Mouse (Mus musculus) hindbrain, embryonic 11.5 days (tissue): Measurements from ENCODE around the gene Srpr. TPM values are rescaled to one million over a fixed set of nuclear protein-coding genes. Genes with fewer than 3 reads are reported as not detected.

Experiments used
- ATAC-seq: fragments of 200-750 bp; cut with Nextera tagmentation; 2 replicates; pipeline ENCODE4 v1.8.0; 2017; ENCODE audit warnings: mild to moderate bottlenecking, moderate TSS enrichment, moderate library complexity; ENCODE audit not compliant: low FRiP score
- DNase-seq: peaks from one replicate; pipeline ENCODE4 v3.0.0-alpha.2; 2015; ENCODE audit warnings: low spot score
- H3K27ac ChIP-seq: fragments of 300-500 bp; sonication (generic); 2 replicates; pipeline ENCODE4 v1.5.1; 2014; ENCODE audit warnings: mild to moderate bottlenecking, low read depth, low read length
- H3K27me3 ChIP-seq: fragments of 300-500 bp; sonication (generic); 2 replicates; pipeline ENCODE4 v1.6.1; 2014; ENCODE audit warnings: mild to moderate bottlenecking, low read length, moderate library complexity, mixed read lengths; ENCODE audit not compliant: control insufficient read depth, insufficient read depth
- H3K36me3 ChIP-seq: fragments of 300-500 bp; sonication (generic); 2 replicates; pipeline ENCODE4 v1.6.1; 2014; ENCODE audit warnings: mild to moderate bottlenecking, low read length, moderate library complexity, mixed read lengths; ENCODE audit not compliant: control insufficient read depth, insufficient read depth
- H3K4me1 ChIP-seq: fragments of 300-500 bp; sonication (generic); replicated peaks from 2 replicates; pipeline ENCODE4 v1.6.1; 2014; ENCODE audit warnings: low read length, mixed read lengths; ENCODE audit not compliant: control insufficient read depth, insufficient read depth
- H3K4me2 ChIP-seq: fragments of 300-500 bp; sonication (generic); replicated peaks from 2 replicates; pipeline ENCODE4 v1.6.1; 2014; ENCODE audit warnings: mild to moderate bottlenecking, low read depth, low read length
- H3K4me3 ChIP-seq: fragments of 300-500 bp; sonication (generic); 2 replicates; pipeline ENCODE4 v1.5.1; 2014; ENCODE audit warnings: low read depth, low read length
- H3K9ac ChIP-seq: fragments of 300-500 bp; sonication (generic); 2 replicates; pipeline ENCODE4 v1.6.1; 2014; ENCODE audit warnings: low read depth, low read length
- H3K9me3 ChIP-seq: fragments of 300-500 bp; sonication (generic); 2 replicates; pipeline ENCODE4 v1.6.1; 2016; ENCODE audit warnings: low read length; ENCODE audit not compliant: control insufficient read depth
- WGBS: fragments of 180-500 bp; shearing (Covaris S2); extraction: QIAGEN DNeasy Blood & Tissue Kit; methylation state at CpG from one replicate; pipeline ENCODE4 v1.1.7; 2014; 5-methylcytosine and 5-hydroxymethylcytosine counted together
- polyA plus RNA-seq: library from polyadenylated mRNA; unstranded; fragments of >200 nt; fragmentation: Nextera tagmentation; extraction: Ambion mirVana; gene quantifications from 2 replicates; pipeline ENCODE4 v1.2.1, GENCODE M21; 2014

Gene Srpr
- polyA plus RNA-seq, 1 experiment from 2014 or later = 96.8 TPM

DNA sequence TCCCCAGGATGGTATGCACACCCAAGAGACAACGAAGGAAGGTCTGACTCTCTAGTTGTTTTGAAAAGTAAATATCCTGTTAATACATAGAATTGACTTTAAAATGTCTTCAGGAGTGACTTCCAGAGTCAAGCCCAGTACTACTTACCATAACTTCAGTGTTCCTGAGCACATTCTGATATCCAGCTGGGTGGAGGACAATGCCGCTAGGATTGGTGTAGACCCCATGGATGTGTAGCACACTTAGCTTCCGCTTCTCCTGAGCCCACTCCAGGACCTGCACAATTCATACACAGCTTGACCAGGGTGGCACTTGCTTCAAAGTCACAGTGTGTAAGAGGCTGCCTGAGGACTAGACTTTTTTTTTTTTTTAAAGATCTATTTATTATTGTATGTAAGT lies 23.5 kb downstream of the Srpr start:
- DNase-seq (no peak), ATAC-seq (no peak)
- Histone ChIP-seq H3K4me3 (no peak overlapping the region), H3K9ac (no peak overlapping the region), H3K36me3 (no peaks in the 10 kb centered on the region), H3K4me2 (no peak overlapping the region), H3K27ac (no peak overlapping the region), H3K4me1 (no peaks in the 10 kb centered on the region), H3K9me3 (no peaks in the 10 kb centered on the region), H3K27me3 (no peaks in the 10 kb centered on the region)
- 91% methylated on average over 3 of the region's 3 CpGs for WGBS

DNA sequence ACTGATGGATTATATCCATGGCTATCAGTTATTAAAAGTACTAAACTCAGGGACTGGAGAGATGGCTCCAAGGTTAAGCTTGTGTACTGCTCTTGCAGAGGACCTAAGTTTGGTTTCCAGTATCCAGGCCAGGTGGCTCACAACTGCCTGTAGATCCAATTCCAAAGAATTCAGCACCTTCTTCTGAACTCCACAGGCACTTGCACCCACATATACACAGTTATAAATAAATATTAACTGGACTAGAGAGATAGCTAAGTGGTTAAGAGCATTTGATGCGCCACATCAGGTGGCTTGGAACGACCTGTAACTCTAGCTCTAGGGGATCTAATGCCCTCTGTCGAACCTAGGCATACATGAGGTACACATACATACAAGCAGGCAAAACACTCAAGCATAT lies 28.7 kb downstream of the Srpr start:
- ATAC-seq (no peak), DNase-seq (no peak)
- 93% methylated on average over 3 of the region's 3 CpGs for WGBS
- no peaks in the 10 kb centered on the region for H3K27me3 ChIP-seq
- H3K27ac ChIP-seq = no peak overlapping the region
- no peak overlapping the region for H3K4me2 ChIP-seq
- no peak overlapping the region for H3K4me3 ChIP-seq
- H3K4me1 ChIP-seq = no peaks in the 10 kb centered on the region
- no peak overlapping the region for H3K9ac ChIP-seq
- H3K9me3 ChIP-seq = no peaks in the 10 kb centered on the region
- H3K36me3 ChIP-seq = no peaks in the 10 kb centered on the region

DNA sequence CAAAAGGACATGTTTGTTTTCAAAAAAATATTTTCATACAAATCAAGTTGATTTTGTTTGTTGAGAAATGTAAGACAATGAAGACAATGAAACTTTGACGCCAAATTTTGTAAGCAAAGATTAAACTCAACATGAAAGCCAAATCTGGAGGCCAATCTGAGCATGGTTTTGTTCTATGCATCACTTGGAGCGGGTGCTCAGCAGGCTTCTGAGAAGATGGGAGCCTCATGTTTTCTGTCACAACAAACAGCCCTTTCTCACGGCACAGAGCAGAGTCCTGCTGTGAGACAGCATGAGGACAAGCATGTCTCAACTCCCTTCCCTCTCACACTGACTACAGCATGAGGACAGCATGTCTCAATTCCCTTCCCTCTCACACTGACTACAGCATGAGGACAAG lies 36.0 kb downstream of the Srpr start:
- H3K36me3 ChIP-seq = no peaks in the 10 kb centered on the region
- ATAC-seq (no peak), DNase-seq (no peak)
- 51% methylated on average over 3 of the region's 3 CpGs for WGBS
- no peak overlapping the region for H3K4me2 ChIP-seq
- no peaks in the 10 kb centered on the region for H3K4me1 ChIP-seq
- no peaks in the 10 kb centered on the region for H3K9me3 ChIP-seq
- H3K4me3 ChIP-seq = no peak overlapping the region
- no peaks in the 10 kb centered on the region for H3K27me3 ChIP-seq
- no peak overlapping the region for H3K9ac ChIP-seq
- no peak overlapping the region for H3K27ac ChIP-seq

DNA sequence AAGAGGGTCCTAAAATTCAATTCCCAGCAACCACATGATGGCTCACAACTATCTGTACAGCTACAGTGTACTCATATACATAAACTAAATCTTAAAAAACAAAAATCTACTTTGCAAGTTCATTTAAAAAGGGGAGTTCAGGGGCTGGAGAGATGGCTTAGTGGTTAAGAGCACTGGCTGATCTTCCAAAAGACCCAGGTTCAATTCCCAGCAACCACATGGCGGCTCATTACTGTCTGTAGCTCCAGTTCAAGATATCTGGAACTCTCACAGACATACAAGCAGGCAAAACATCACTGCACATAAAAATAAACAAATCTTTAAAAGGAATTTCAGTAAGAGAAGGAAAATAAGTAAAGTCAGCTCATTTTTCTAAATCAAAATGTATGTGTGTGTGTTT lies 38.4 kb downstream of the Srpr start:
- no peaks in the 10 kb centered on the region for H3K36me3 ChIP-seq
- ATAC-seq (no peak), DNase-seq (no peak)
- no peak overlapping the region for H3K27ac ChIP-seq
- H3K4me3 ChIP-seq = no peak overlapping the region
- H3K27me3 ChIP-seq = no peaks in the 10 kb centered on the region
- no peak overlapping the region for H3K9ac ChIP-seq
- no peak overlapping the region for H3K4me2 ChIP-seq
- no peaks in the 10 kb centered on the region for H3K4me1 ChIP-seq
- H3K9me3 ChIP-seq = no peaks in the 10 kb centered on the region
- WGBS = 91% methylated on average over 1 of the region's 1 CpGs

DNA sequence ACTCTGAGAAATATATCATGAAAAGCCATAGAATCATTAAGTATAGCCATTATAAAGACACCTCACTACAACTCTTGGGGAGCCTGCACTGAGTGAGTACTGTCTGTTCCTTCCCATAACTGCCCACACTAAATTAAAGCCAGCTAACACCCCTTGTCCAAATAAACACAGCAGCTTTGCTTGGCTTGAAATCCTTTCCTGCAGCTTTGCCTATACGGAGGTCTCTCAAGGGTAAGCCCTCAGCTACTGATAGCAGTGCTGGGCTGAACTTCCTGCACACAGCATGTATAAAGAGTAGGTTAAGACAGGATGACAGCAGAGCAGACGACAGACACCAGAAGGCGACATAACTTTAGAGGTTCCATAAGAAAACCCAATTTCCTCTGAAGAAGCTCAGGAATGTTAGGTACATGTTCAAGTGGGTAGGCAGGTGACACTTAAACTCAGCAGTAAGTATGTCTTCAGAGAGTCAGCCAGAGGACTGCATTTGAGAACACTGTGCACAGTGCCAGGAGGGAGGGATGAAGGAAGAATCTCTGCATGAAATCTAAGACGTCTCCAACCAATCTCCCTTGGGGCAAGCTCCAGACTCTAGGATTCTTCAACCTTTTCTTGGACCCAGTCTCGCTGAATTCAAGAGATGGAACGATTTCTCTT lies 39.1 kb downstream of the Srpr start:
- DNase-seq (no peak), ATAC-seq (no peak)
- Histone ChIP-seq H3K9me3 (no peaks in the 10 kb centered on the region), H3K4me3 (no peak overlapping the region), H3K27me3 (no peaks in the 10 kb centered on the region), H3K9ac (no peak overlapping the region), H3K36me3 (no peaks in the 10 kb centered on the region), H3K27ac (no peak overlapping the region), H3K4me2 (no peak overlapping the region), H3K4me1 (no peaks in the 10 kb centered on the region)
- WGBS = 77% methylated on average over 6 of the region's 6 CpGs

DNA sequence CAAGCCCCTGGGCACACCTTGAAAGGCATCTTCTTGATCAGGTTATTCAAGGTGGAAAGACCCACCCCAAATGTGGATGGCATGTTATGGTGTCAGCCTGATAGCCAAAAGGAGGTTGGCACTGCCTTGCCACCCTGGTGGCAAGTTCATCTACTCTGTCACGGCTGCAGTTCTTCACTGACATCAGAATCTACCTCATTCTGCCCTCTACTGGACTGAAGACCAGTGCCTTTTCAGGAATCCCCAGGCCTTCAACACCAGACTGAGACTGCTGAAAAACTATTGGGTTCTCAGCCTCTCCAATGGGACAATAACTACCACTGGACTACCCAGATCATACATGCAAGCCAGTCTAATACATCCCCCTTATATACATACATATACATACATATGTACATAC lies 39.8 kb downstream of the Srpr start:
- 70% methylated on average over 1 of the region's 1 CpGs for WGBS
- DNase-seq (no peak), ATAC-seq (no peak)
- Histone ChIP-seq H3K36me3 (no peaks in the 10 kb centered on the region), H3K4me3 (no peak overlapping the region), H3K27ac (no peak overlapping the region), H3K9me3 (no peaks in the 10 kb centered on the region), H3K9ac (no peak overlapping the region), H3K27me3 (no peaks in the 10 kb centered on the region), H3K4me2 (no peak overlapping the region), H3K4me1 (no peaks in the 10 kb centered on the region)

DNA sequence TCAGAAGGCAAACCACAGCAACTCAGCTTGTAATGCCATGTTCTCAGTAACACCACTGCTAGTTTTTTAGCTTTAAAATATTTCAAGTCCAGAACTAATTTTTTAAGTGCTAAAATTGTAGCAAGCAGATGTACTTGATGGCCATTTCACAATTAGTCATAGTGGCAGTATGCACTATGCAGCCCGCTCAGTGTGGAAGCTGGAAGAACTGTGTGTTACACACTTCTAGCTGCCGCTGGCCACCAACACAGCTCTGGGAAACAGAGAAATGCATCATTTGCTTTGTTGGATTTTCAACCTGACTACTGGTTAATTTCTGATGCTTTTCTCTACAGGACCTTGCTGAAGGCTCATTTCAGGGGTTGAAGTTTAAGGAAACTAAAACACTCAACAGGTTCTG lies 47.4 kb downstream of the Srpr start:
- no peaks in the 10 kb centered on the region for H3K27me3 ChIP-seq
- no peak for ATAC-seq
- H3K4me1 ChIP-seq = no peaks in the 10 kb centered on the region
- 97% methylated on average over 2 of the region's 2 CpGs for WGBS
- DNase-seq = no peak
- H3K27ac ChIP-seq = no peak overlapping the region
- H3K9ac ChIP-seq = no peak overlapping the region
- H3K9me3 ChIP-seq = no peaks in the 10 kb centered on the region
- H3K4me3 ChIP-seq = no peak overlapping the region
- H3K36me3 ChIP-seq = no peaks in the 10 kb centered on the region
- H3K4me2 ChIP-seq = no peak overlapping the region

DNA sequence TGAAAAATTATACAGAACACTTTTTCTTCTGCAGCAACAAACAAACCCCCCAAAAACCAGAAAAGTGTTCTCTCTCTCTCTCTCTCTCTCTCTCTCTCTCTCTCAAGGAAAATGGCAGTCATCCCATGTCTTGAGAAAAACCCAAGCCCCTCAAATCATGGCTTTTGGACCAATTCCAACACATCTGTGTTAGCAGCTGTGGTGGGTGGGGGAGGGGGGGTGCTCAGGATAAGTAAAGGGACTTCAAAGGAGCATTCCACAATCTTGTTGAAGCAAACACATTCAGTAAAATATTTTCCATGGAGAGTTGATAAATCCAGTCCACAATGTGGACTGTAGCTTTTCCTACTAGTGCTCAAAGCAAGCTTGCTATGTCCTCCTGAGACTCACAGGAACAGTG lies 49.5 kb downstream of the Srpr start:
- DNase-seq (no peak), ATAC-seq (no peak)
- no peaks in the 10 kb centered on the region for H3K9me3 ChIP-seq
- no peak overlapping the region for H3K27ac ChIP-seq
- no peaks in the 10 kb centered on the region for H3K27me3 ChIP-seq
- H3K4me1 ChIP-seq = no peaks in the 10 kb centered on the region
- H3K4me2 ChIP-seq = no peak overlapping the region
- no peak overlapping the region for H3K4me3 ChIP-seq
- no peak overlapping the region for H3K9ac ChIP-seq
- no peaks in the 10 kb centered on the region for H3K36me3 ChIP-seq

DNA sequence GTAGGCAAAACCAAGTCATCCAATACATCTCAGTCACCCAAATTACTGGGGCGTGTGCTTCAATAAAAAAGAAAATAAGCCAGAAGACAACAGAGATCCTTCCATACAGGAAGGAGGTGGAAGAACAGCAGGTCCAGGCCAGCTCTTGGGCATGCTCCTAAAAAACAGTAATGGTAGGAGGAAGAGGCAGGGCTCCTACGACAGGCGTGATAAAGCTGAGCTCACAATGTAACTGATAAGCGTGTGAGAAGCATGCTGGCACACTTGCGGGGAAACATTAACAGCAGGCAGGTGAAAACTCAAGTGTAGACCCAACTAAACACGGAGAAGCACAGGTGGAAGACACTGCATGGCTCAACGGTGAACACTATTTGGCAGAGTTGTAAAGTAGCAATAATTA lies 57.4 kb downstream of the Srpr start:
- Histone ChIP-seq H3K9me3 (no peaks in the 10 kb centered on the region), H3K27ac (no peak overlapping the region), H3K4me1 (no peaks in the 10 kb centered on the region), H3K27me3 (no peaks in the 10 kb centered on the region), H3K36me3 (no peaks in the 10 kb centered on the region), H3K9ac (no peak overlapping the region), H3K4me2 (no peak overlapping the region), H3K4me3 (no peak overlapping the region)
- WGBS = 92% methylated on average over 7 of the region's 7 CpGs
- ATAC-seq (no peak), DNase-seq (no peak)
